Mouse (Mus musculus) C2C12 (cell line): ENCODE results near the gene Xylt1.

Experiments
- CEBPB ChIP-seq: IDR thresholded peaks from one replicate; pipeline ENCODE4 v1.6.1; 2011; ENCODE audit warnings: low read depth, mild to moderate bottlenecking, control low read depth, moderate library complexity
- CTCF ChIP-seq: IDR thresholded peaks from one replicate; pipeline ENCODE4 v1.5.1; 2011; ENCODE audit not compliant: control insufficient read depth, insufficient read depth, insufficient read length
- MAX ChIP-seq: IDR thresholded peaks from one replicate; pipeline ENCODE4 v1.6.1; 2011; ENCODE audit warnings: mild to moderate bottlenecking, control low read depth
- MYOG ChIP-seq: IDR thresholded peaks from one replicate; pipeline ENCODE4 v1.6.1; 2011; ENCODE audit not compliant: control insufficient read depth, insufficient read length; ENCODE audit errors: extremely low read depth

DNA sequence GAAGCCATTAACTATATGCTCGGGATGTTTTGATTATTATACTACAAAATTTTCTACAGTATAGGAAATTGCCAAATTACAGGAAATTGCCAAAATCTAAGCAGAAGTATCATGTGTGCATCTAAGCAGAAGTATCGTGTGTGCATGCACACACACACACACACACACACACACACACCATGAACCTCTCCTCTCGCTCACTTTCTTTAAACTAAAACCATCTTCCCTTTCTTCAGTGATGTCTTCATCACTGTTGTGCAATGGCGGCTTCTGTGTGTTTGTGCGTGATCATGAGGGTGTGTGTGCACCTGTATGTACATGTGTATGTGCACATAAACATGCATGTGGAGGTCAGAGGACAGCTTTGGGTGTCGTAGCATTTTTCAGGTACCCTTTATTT is 196.3 kb downstream of the Xylt1 start:
- no peak for TF ChIP-seq CTCF
- no peak for TF ChIP-seq MYOG
- no peak for TF ChIP-seq MAX
- no peak for TF ChIP-seq CEBPB
